Mouse (Mus musculus) kidney, postnatal 0 days (tissue): Measurements from ENCODE around the gene Zfp36l1. TPM values are rescaled to one million over a fixed set of nuclear protein-coding genes. Genes with fewer than 3 reads are reported as not detected.

Experiments
- ATAC-seq: fragments of 200-750 bp; cut with Nextera tagmentation; replicated peaks from 2 replicates; pipeline ENCODE4 v1.8.0; 2017; ENCODE audit warnings: low read depth, moderate number of reproducible peaks, moderate TSS enrichment, moderate library complexity; ENCODE audit not compliant: low FRiP score
- DNase-seq: peaks from one replicate; pipeline ENCODE4 v3.0.0-alpha.2; 2016; ENCODE audit warnings: low spot score
- H3K27ac ChIP-seq: fragments of 300-500 bp; sonication (generic); 2 replicates; pipeline ENCODE4 v1.5.1; 2014; ENCODE audit warnings: mild to moderate bottlenecking
- H3K27me3 ChIP-seq: fragments of 300-500 bp; sonication (generic); 2 replicates; pipeline ENCODE4 v1.6.1; 2014; ENCODE audit warnings: low read length, mixed read lengths; ENCODE audit not compliant: insufficient read depth
- H3K36me3 ChIP-seq: fragments of 300-500 bp; sonication (generic); 2 replicates; pipeline ENCODE4 v1.6.1; 2014; ENCODE audit warnings: low read length, mixed read lengths; ENCODE audit not compliant: insufficient read depth
- H3K4me1 ChIP-seq: fragments of 300-500 bp; sonication (generic); replicated peaks from 2 replicates; pipeline ENCODE4 v1.6.1; 2014; ENCODE audit warnings: antibody characterized with exemption, low read length, mixed read lengths; ENCODE audit not compliant: insufficient read depth
- H3K4me2 ChIP-seq: fragments of 300-500 bp; sonication (generic); 2 replicates; pipeline ENCODE4 v1.6.1; 2014; ENCODE audit warnings: mild to moderate bottlenecking, low read length, moderate library complexity, mixed read lengths
- H3K4me3 ChIP-seq: fragments of 300-500 bp; sonication (generic); replicated peaks from 2 replicates; pipeline ENCODE4 v1.5.1; 2014; ENCODE audit warnings: low read depth, low read length
- H3K9ac ChIP-seq: fragments of 300-500 bp; sonication (generic); 2 replicates; pipeline ENCODE4 v1.6.1; 2014; ENCODE audit warnings: low read depth, low read length
- H3K9me3 ChIP-seq: fragments of 300-500 bp; sonication (generic); replicated peaks from 2 replicates; pipeline ENCODE4 v1.6.1; 2016; ENCODE audit warnings: low read length, inconsistent platforms, mixed read lengths
- CTCF ChIP-seq: IDR thresholded peaks from 2 replicates; pipeline ENCODE4 v1.5.1; 2016; ENCODE audit warnings: antibody characterized with exemption, low read depth, mild to moderate bottlenecking, moderate library complexity
- WGBS: fragments of 180-500 bp; shearing (Covaris S2); extraction: QIAGEN DNeasy Blood & Tissue Kit; methylation state at CpG from one replicate; pipeline ENCODE4 v1.1.7; 2014; 5-methylcytosine and 5-hydroxymethylcytosine counted together
- polyA plus RNA-seq: library from polyadenylated mRNA; unstranded; fragments of >200 nt; fragmentation: Nextera tagmentation; extraction: Ambion mirVana; gene quantifications from 2 replicates; pipeline ENCODE4 v1.2.1, GENCODE M21; 2015

Gene Zfp36l1
- polyA plus RNA-seq, 1 experiment from 2014 or later, result 160 TPM

DNA sequence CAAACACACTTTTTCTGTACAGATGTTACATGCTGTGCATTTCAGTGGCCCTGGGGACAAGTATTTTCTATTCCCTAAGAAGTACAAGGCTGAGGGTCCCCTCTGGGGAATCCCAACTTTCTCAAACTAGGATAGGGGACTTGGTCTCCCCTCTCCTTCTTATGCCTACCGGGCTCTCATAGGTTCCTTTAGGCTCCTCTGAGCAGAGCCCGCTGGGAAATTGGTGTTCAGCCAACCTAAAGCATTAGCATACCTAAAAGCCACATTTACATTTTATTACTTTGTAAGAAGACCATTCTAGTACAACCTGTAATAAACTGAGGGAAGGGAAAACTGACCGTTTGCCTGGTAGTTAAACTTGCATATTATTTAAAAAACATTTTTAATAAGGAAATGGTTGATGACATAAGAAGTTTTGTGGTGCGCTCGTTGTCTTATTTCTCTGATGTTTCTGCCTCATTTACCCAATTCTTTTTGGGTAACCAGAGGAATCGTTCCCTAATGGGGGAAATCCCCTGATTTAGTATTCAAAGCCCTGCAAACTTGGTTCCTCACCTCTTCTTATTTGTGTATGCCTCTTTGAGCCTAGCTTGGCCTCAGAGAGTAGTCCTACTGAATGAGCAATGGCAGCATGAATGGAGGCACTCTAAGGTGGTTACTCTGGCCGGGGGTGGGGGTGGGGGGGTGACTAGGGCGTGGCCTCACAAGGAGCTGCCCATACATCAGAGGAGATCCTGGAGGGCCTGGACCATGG, 42.1 kb downstream of the Zfp36l1 start:
- no peak for DNase-seq
- 43% methylated on average over 8 of the region's 8 CpGs for whole genome bisulfite sequencing
- H3K27ac ChIP-seq, result 0 out of 2 replicates have a peak overlapping the region, but pooled peaks have one; percentile 13

DNA sequence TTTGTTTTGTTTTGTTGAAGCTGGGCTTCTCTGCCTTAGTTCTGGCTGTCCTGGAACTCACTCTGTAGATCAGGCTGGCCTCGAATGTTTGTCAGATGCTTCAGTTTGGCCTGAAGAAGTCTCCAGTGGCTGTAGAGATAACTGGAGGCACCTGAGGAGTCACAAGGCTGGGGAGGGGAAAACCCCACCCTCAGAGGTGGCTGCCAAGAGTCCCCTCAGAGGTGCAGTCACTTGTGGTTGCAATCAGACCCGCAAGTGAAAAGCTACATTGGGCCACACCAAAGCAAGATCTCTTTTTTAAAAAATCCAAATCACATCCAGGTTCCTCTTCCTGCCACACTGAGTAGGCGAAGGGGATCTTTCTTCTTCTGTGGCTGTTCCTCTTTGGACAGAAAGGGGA, 43.8 kb downstream of the Zfp36l1 start:
- ATAC-seq, result no peak

More for the DNA sequence above, 42.1 kb downstream of the Zfp36l1 start:
- ATAC-seq, result no peak
- Histone ChIP-seq H3K4me3 (no peak overlapping the region), H3K9me3 (no peaks in the 10 kb centered on the region), H3K4me1 (no peaks in the 10 kb centered on the region), H3K9ac (no peak overlapping the region), H3K4me2 (no peak overlapping the region), H3K27me3 (no peaks in the 10 kb centered on the region), H3K36me3 (no peaks in the 10 kb centered on the region)
- TF ChIP-seq CTCF, result no peak

DNA sequence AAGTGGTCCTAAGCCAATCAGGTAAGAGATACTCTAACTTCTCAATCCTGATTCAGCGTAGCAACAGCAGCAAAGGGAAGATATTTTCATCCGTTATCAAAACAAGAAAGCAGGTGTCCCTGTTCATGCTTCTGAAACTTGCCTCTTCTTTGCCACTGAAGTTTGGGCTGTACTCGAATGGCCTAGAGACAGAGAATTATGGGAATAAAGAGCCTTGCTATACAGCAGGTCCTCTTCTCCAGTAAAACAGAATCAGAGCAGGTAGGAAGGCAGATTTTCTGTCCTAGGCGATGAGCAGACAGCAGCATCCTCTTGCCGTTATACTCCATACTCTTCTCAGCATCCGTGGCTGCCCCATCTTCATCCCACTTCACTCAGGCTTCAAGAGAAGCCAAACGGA, 44.8 kb downstream of the Zfp36l1 start:
- Histone ChIP-seq H3K4me3 (no peak overlapping the region), H3K36me3 (no peaks in the 10 kb centered on the region), H3K4me2 (no peak overlapping the region), H3K27me3 (no peaks in the 10 kb centered on the region), H3K27ac (no peak overlapping the region), H3K9ac (no peak overlapping the region), H3K4me1 (peaks cover 6% of the 10 kb centered on the region), H3K9me3 (no peaks in the 10 kb centered on the region)
- WGBS, result 79% methylated on average over 7 of the region's 7 CpGs
- DNase-seq (no peak), ATAC-seq (no peak)
- TF ChIP-seq CTCF, result no peak

More for the DNA sequence above, 43.8 kb downstream of the Zfp36l1 start:
- no peak overlapping the region for H3K9ac ChIP-seq
- no peaks in the 10 kb centered on the region for H3K9me3 ChIP-seq
- no peak overlapping the region for H3K4me2 ChIP-seq
- TF ChIP-seq CTCF, result no peak
- no peaks in the 10 kb centered on the region for H3K36me3 ChIP-seq
- H3K4me3 ChIP-seq, result no peak overlapping the region
- no peak overlapping the region for H3K27ac ChIP-seq
- WGBS, result 84% methylated on average over 3 of the region's 3 CpGs
- no peaks in the 10 kb centered on the region for H3K27me3 ChIP-seq
- no peaks in the 10 kb centered on the region for H3K4me1 ChIP-seq
- DNase-seq, result no peak

DNA sequence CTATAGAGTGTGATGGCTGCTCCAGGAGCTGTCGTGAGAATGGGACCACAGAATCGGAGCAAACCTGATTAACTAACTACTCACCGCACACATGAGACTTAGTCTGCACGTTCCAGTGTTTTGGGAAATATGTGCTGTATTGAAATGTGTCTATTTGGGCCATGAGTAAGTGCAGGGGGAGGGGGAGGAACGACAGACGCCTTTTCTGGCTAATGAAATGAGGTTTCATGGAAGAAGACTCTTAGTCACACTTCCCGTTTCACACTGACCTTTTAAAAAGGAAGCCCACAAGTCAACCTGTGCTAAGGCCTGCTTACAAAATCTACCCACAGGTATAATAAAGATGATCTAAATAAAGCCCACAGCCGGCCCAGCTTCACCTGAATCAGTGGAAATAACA, 47.8 kb downstream of the Zfp36l1 start:
- no peak overlapping the region for H3K4me2 ChIP-seq
- no peaks in the 10 kb centered on the region for H3K9me3 ChIP-seq
- WGBS, result 75% methylated on average over 8 of the region's 8 CpGs
- H3K4me1 ChIP-seq, result peaks cover 20% of the 10 kb centered on the region
- no peak overlapping the region for H3K27ac ChIP-seq
- H3K4me3 ChIP-seq, result no peak overlapping the region
- ATAC-seq, result no peak
- H3K36me3 ChIP-seq, result no peaks in the 10 kb centered on the region
- no peak for DNase-seq
- TF ChIP-seq CTCF, result no peak
- no peaks in the 10 kb centered on the region for H3K27me3 ChIP-seq
- H3K9ac ChIP-seq, result no peak overlapping the region

DNA sequence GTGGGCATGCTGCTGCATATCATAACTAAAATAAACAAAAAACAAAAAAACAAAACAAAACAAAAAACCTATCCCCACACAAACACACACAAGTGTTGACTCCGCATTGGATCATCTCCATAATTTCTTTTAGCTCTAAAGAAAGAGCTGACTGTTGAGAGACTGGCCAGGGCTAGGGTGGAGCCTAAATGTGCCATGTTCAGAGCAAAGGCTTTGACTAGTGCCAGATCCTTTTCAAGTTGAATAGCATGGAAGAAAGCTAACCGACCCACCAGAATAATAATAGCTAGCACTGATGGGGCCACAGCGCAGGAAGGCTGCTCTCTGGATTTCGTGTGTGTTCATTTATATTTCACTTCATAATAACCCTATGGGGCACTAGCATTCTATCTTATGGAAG, 48.5 kb downstream of the Zfp36l1 start:
- H3K27me3 ChIP-seq, result no peaks in the 10 kb centered on the region
- H3K36me3 ChIP-seq, result no peaks in the 10 kb centered on the region
- DNase-seq (no peak), ATAC-seq (no peak)
- no peak overlapping the region for H3K4me2 ChIP-seq
- no peak overlapping the region for H3K4me3 ChIP-seq
- WGBS, result 80% methylated on average over 4 of the region's 4 CpGs
- peaks cover 27% of the 10 kb centered on the region for H3K4me1 ChIP-seq
- H3K9ac ChIP-seq, result no peak overlapping the region
- no peaks in the 10 kb centered on the region for H3K9me3 ChIP-seq
- H3K27ac ChIP-seq, result no peak overlapping the region
- TF ChIP-seq CTCF, result no peak

DNA sequence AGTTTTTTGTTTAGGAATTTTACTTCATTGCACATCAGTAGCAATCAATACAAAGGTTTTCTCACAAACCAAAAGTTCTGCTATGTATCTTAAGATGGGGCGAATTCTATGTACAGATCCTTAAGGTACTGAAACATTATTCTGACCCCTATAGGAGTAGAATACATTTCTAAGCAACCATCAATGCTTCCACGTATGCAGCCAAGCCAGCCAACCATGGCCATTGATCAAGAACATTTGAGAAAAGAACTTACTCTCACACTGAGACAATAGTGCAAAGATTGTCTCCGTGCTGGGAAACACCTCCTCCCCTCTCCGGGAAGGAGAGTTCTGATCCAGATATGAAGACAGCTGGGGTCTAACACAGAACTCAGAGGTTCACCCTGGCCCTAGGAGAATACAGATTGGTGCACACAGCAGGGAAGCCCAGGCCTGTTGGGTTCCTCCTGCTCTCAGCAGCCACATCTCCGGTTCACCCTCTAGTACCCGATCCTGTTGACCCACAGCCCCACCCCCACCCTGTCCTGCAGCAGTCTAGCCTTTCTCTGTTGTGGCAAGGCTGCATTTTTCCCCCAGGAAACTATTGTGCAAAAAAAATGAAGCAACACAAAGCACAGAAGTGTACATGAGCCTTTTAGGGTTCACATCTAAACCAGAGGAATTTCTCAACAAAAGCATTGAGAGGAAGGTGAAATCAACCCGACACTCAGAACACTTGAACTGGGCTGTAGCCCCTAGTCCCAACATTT, 49.2 kb downstream of the Zfp36l1 start:
- peaks cover 27% of the 10 kb centered on the region for H3K4me1 ChIP-seq

More for the DNA sequence above, 49.2 kb downstream of the Zfp36l1 start:
- Histone ChIP-seq H3K4me3 (no peak overlapping the region), H3K4me2 (no peak overlapping the region), H3K9ac (peak overlapping the region; percentile 5; the same call in 1 of the 2 replicates), H3K27ac (no peak overlapping the region), H3K9me3 (no peaks in the 10 kb centered on the region), H3K27me3 (no peaks in the 10 kb centered on the region), H3K36me3 (no peaks in the 10 kb centered on the region)
- TF ChIP-seq CTCF, result no peak
- WGBS, result 35% methylated on average over 7 of the region's 7 CpGs
- no peak for DNase-seq
- ATAC-seq, result no peak
